8 mouse cellular contexts compared by ENCODE assay signal in genomic region chr1:134097956-134098725, GRCm38 (mm10). TPM values are rescaled to one million over a fixed set of nuclear protein-coding genes. Genes with fewer than 3 reads are reported as not detected.
DNase-seq lines count a peak whose midpoint lies in the region; ATAC-seq and TF ChIP-seq lines count a peak whose summit lies in the region.

No protein-coding gene starts in this region.

- DNase-seq in CD4-positive helper T cell, adult 2 months (ENCODE audit: low read depth, low spot score) = peak; percentile 73
- peak; percentile 10 for DNase-seq in adrenal gland, adult 8-10 months
- DNase-seq in gastrocnemius, postnatal 14 days = peak; percentile 83
- DNase-seq in induced T-regulatory cell, adult 2 months (ENCODE audit: low read depth) = peak; percentile 69
- no peak for DNase-seq in liver, embryonic 14.5 days (ENCODE audit: low read depth in 3 of 3, low spot score in 3 of 3)
- DNase-seq in ovary, postnatal 36 days (ENCODE audit: low spot score) = peak; percentile 54
- no peak for DNase-seq in layer of hippocampus, postnatal 10 days (ENCODE audit: low spot score in 2 of 2)
- DNase-seq in cerebellum, postnatal 25 days = no peak

- peak overlapping the region; percentile 93 for H3K4me2 ChIP-seq in liver, embryonic 14.5 days (ENCODE audit: low read depth)

- H3K36me3 ChIP-seq in liver, embryonic 14.5 days (replicated peaks; ENCODE audit: control insufficient read depth, insufficient read depth, low read depth) = no peaks in the 10 kb centered on the region

- H3K4me3 ChIP-seq in liver, embryonic 14.5 days (ENCODE audit: insufficient read depth in 1 of 2, low read depth in 2 of 2, low read length in 2 of 2) = peak overlapping the region; percentile 76 to 92

- 59% methylated on average over 13 of the region's 13 CpGs for WGBS in liver, embryonic 14.5 days (ENCODE audit: insufficient replicate concordance)

- no peaks in the 10 kb centered on the region for H3K27me3 ChIP-seq in liver, embryonic 14.5 days (ENCODE audit: control insufficient read depth, insufficient read depth, low read length)

- ATAC-seq in liver, embryonic 14.5 days (ENCODE audit: insufficient read depth) = no peak

- H3K9me3 ChIP-seq in liver, embryonic 14.5 days (ENCODE audit: control insufficient read depth, low read length) = no peaks in the 10 kb centered on the region

- peak overlapping the region; percentile 98 for H3K27ac ChIP-seq in liver, embryonic 14.5 days

- peaks cover 63 to 64% of the 10 kb centered on the region in 2 experiments for H3K4me1 ChIP-seq in liver, embryonic 14.5 days (replicated peaks; ENCODE audit: control insufficient read depth in 2 of 2, insufficient read depth in 2 of 2, low read length in 1 of 2)

- intact Hi-C loops in gastrocnemius, postnatal 14 days (cut with DNase I; ENCODE audit: low total_unique reads) = no loop called here

- H3K9ac ChIP-seq in liver, embryonic 14.5 days (replicated peaks) = peak overlapping the region; percentile 96

- TF ChIP-seq EP300 in liver, embryonic 14.5 days (IDR thresholded peaks at IDR 0.05; ENCODE audit: low read depth) = no peak

- no peak for TF ChIP-seq CTCF in liver, embryonic 14.5 days (IDR thresholded peaks at IDR 0.05; ENCODE audit: low read depth)

RNA-seq across cellular contexts. Expression of gene Chit1, which starts 12.9 kb away (rescaled TPM):
- under 1 TPM in 1 of 4 experiments, not detected in 3; 0.28 TPM for total RNA-seq in adrenal gland, adult 8-10 months (2022)
- not detected for total RNA-seq in gastrocnemius, postnatal 14 days (2021)
- polyA plus RNA-seq in liver, embryonic 14.5 days (2012; rRNA removed) = 0.08 and 0.09 TPM in 2 replicates
- not detected in 2 replicates for polyA plus RNA-seq in liver, embryonic 14.5 days (2014; fragmentation: Nextera tagmentation; extraction: Ambion mirVana)
- total RNA-seq in layer of hippocampus, postnatal 10 days (2021) = under 1 TPM; 0.51 to 0.53 TPM

RNA-seq across cellular contexts. Expression of gene Btg2, which starts 19.2 kb away (rescaled TPM):
- 10 to 100 TPM; 28.1 to 56.5 (median 50.6) TPM for total RNA-seq in adrenal gland, adult 8-10 months (2022)
- 10 to 100 TPM; 19.7 to 44.2 TPM for total RNA-seq in gastrocnemius, postnatal 14 days (2021)
- polyA plus RNA-seq in liver, embryonic 14.5 days (2012; rRNA removed) = 40.1 and 45.3 TPM in 2 replicates
- 78.2 and 85.2 TPM in 2 replicates for polyA plus RNA-seq in liver, embryonic 14.5 days (2014; fragmentation: Nextera tagmentation; extraction: Ambion mirVana)
- 10 to 100 TPM; 13.1 to 14.3 TPM for total RNA-seq in layer of hippocampus, postnatal 10 days (2021)

Comparison
In these comparisons a context has a peak if more than half of its experiments do, and no peak if none do; other contexts are left out.
1. DNase-seq: peak in CD4-positive helper T cell, adult 2 months (single experiment), adrenal gland, adult 8-10 months (single experiment), gastrocnemius, postnatal 14 days (single experiment), induced T-regulatory cell, adult 2 months (single experiment) and ovary, postnatal 36 days (single experiment); none in liver, embryonic 14.5 days (0 of 3), layer of hippocampus, postnatal 10 days (0 of 2) and cerebellum, postnatal 25 days (0 of 2).